Mouse (Mus musculus) urinary bladder, postnatal 14 days (tissue): ENCODE data around the gene Ugt1a10.
"Not testable (repeated sequence)": the region's sequence is repeated elsewhere in the genome, so short reads cannot be mapped to it uniquely, and the experiment has no call there.

Experiments
- DNase-seq: peaks from one replicate; pipeline ENCODE4 v3.0.0; 2021; ENCODE audit warnings: low spot score

The Ugt1a10 gene

DNA sequence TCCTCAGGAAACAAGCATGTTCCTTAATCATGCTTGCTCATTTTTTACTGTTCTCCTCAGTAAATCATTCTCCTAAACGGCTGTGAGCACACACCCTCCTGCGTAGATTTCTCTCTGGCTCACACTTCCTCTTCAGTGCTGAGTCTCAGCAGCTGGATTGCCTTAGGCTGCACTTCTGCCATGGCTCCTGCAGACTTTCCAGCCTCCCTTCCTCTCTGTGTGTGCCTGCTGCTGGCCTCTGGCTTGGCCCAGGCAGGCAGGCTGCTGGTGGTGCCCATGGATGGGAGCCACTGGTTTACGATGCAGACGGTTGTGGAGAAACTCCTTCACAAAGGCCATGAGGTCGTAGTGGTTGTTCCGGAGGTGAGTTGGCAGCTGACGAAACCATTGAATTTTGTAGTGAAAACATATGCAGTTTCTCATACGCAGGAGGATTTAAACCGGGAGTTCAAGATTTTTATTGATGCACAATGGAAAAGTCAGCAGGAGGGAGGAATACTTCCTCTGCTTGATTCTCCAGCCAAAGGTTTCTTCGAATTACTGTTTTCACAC lies 39.8 kb downstream of the Ugt1a10 start, which contains the start of gene Ugt1a7c:
TSS of gene Ugt1a7c (plus strand) at position 122 of the 552 bp plus-strand sequence.
- DNase-seq = peak; percentile 57

- peak; percentile 35 for DNase-seq
These were observed 43.4 kb downstream of the Ugt1a10 start for GRCm38 (mm10) chr1:88098546-88098945.

GRCm38 (mm10) chr1:88099691-88100090 lies 44.5 kb downstream of the Ugt1a10 start:
- not testable (repeated sequence) for DNase-seq

- DNase-seq = peak; percentile 56
These were observed 47.8 kb downstream of the Ugt1a10 start, which contains the start of gene Ugt1a6b for GRCm38 (mm10) chr1:88103019-88103418. TSS of gene Ugt1a6b (plus strand) at chr1:88103252.

- DNase-seq = not testable (repeated sequence)
These were observed 48.7 kb downstream of the Ugt1a10 start for GRCm38 (mm10) chr1:88103697-88104468.

- no peak for DNase-seq
These were observed 49.7 kb downstream of the Ugt1a10 start for GRCm38 (mm10) chr1:88104667-88105430.

DNA sequence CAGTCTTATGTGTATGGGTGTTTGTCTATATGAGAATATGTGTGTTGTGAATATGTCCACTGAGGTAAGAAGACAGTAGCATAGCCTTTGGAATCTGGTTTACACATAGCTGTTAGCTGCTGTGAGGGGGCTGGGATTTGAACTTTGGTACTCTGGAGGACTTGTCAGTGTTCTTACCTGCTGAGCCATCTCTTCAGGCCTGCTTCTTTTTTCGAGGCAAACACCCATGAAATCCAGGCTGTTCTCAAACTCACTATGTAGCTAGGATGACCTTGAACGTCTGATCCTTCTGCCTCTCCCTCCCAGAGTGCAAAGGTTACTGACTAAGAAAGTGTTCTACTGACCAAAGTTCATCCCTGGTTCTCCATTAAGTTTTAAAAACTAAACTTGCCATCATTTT lies 50.5 kb downstream of the Ugt1a10 start:
- DNase-seq = no peak

DNA sequence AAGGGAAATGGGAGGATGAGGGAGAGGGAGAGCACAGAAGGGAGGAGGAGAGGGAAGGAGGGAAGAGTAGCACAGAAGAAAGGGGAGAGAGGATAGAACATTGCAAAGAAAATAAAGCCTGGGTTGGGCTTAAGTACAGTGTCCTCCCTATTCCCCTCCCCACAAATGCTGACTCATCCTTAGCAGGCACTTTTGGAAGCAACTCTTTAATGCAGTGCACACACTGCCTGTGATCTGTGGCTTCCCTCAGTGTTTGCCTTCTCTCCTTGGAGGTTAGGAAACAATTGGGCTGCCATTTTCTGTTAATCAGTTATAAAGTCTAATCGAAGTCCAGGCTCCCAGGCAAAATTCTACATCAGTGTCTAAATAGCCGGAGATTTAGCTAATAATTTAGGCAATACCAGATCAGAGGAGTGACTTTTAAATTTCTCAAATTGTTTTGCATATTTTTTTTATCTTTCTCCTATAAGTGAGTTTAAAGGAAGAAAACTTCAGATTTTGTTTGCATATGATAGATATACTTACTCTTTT lies 53.9 kb downstream of the Ugt1a10 start:
- not testable (repeated sequence) for DNase-seq

GRCm38 (mm10) chr1:88109604-88110003 lies 54.4 kb downstream of the Ugt1a10 start:
- DNase-seq = not testable (repeated sequence)

GRCm38 (mm10) chr1:88112769-88113168 lies 57.6 kb downstream of the Ugt1a10 start:
- not testable (repeated sequence) for DNase-seq

GRCm38 (mm10) chr1:88120550-88120949 lies 65.4 kb downstream of the Ugt1a10 start:
- not testable (repeated sequence) for DNase-seq

DNA sequence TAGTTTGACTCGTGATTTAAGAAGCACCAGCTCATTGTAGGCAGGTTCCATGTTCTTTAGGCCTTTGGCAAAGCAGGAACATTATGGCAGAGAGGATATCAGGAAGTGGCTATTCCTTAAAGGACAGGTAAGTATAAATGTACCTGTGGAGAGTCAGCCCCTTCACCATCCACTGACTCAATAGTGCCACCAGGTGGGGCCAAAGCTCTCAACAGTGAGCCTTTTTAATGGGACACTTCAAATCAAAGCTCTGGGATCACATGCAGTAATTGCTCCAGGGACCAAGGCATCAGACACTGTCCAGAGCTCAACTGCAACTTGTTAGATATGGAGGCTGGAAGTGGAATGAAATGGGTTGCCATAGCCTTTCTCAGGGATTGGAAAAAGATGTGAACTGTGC lies 66.3 kb downstream of the Ugt1a10 start:
- peak; percentile 51 for DNase-seq

DNA sequence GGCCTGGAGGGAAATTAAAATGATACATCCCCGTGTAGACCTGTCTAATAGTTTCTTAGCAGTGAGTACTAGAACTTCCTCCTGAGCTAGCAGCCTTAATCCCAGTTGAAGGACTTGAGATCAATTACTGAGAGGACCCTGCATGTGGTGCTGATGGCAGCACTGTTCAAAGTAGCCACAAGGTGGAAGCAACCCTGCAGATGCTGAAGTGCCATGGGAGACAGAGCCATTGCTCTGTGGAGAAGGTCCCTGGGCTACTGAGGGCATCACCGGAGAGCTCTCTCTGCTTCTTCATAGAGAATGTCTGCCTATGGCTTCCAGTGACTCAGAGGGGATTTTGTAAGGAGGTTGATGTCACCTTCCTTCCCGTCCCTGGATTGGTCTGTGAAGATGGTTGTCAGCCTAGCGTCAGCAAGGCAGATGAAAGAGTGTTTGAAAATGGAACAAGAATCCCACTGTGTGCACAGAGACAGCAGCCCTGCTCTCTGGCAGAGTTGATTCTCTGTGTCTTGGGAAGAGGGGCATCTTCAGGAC lies 70.7 kb downstream of the Ugt1a10 start:
- DNase-seq = not testable (repeated sequence)

GRCm38 (mm10) chr1:88129091-88129490 lies 73.9 kb downstream of the Ugt1a10 start:
- peak; percentile 28 for DNase-seq

DNA sequence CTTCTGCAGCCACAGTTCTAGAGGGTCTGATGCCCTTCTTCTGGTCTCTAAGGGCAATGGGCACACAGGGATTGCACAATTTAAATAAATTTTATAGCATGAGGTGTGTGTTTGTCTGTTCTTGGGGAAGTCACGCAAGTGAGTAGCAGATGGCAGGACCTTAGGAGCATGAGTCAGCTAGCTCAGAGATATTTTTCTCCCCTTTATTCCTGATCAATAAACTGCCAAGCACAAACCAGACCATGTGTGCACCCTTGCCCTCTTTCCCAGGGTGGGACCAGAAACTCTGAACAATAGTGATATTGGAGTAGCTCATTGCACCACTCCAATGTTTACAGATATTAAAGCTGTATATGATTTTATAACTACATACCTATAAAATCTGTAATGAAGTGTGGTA lies 75.0 kb downstream of the Ugt1a10 start:
- DNase-seq = not testable (repeated sequence)

DNA sequence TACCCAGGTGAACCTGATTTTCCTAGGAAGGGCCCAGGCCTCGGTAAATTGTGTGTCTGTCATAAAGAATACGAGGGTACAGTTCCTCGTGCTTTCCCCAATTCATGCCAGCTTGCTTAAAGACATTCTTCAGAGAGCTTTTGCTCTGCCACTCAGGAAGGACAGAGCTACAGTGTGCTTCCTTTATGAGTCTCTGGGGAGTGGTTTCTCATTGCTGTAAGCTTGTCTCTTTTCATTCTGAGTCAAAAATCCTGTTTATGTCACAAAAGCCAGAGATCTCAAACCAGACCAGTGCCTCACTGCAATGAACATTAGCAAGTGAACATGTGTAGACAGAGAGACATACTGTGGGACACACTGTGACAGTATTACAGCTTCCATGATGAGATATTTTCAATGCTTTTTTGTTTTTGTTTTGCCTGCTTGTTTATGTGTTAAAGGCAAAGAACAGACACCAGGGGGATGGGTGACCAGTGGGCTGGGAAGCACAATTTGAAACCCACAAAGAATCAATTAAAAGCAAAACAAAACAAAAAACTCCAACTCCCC lies 78.8 kb downstream of the Ugt1a10 start:
- DNase-seq = no peak

GRCm38 (mm10) chr1:88134457-88135011 lies 79.3 kb downstream of the Ugt1a10 start, which contains the start of gene Ugt1a6a:
TSS of gene Ugt1a6a (plus strand) at chr1:88134809.
- peak; percentile 73 for DNase-seq

DNA sequence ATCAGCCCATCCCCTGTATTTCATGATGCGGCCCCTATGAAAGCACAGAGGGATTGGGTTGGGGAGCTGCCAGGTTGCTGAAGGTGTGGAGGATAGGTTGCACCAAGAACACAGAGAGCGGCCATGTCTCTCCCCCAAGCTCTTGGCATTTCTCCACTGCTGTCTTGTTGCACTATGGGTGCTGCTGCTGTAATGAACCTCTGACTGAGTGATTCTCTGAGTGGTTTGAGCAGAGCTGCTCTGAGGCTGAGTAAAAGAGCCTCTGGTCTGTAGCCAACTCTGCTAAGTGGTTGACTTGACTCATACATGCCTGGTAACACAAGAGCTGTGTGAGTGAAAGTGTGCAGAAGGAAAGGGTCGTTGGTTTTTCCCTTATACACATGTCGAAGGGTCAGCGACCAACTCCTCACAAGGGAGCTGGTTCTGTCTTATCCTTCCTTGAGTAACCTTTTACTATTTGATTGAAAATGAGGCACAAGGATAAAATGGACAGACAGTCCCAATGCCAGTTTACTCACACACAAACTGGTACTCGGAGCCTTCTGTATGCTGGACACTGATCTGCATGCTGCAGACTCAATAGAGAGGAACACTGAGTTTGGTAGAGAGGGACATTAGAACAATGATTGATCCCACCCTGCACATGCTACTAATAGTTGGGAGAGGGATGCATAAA lies 80.2 kb downstream of the Ugt1a10 start:
- not testable (repeated sequence) for DNase-seq

- DNase-seq = no peak
These were observed 81.5 kb downstream of the Ugt1a10 start for GRCm38 (mm10) chr1:88136646-88137045.

- DNase-seq = no peak
These were observed 82.1 kb downstream of the Ugt1a10 start for GRCm38 (mm10) chr1:88137264-88137663.

DNA sequence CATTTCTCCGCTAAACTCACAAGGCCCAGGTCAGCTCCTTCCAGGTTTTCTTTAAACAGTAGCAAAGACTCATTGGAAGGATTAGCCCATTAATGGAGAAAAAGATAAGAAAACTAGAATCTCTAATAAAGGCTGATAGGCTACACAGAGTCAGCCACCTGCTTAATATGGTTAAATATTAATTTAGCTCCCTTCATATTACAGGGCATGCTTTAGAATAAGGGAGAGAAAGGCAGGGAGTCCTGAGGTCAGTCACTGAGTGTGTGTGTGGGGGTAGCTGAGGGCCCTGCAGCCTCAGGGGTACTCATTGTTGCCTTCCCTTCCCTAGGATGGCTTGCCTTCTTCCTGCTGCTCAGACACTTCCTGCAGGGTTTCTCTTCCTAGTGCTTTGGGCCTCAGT lies 83.0 kb downstream of the Ugt1a10 start:
- DNase-seq = no peak
